Mouse (Mus musculus): ENCODE results near the gene Dnmt1.

Gene Dnmt1

DNA sequence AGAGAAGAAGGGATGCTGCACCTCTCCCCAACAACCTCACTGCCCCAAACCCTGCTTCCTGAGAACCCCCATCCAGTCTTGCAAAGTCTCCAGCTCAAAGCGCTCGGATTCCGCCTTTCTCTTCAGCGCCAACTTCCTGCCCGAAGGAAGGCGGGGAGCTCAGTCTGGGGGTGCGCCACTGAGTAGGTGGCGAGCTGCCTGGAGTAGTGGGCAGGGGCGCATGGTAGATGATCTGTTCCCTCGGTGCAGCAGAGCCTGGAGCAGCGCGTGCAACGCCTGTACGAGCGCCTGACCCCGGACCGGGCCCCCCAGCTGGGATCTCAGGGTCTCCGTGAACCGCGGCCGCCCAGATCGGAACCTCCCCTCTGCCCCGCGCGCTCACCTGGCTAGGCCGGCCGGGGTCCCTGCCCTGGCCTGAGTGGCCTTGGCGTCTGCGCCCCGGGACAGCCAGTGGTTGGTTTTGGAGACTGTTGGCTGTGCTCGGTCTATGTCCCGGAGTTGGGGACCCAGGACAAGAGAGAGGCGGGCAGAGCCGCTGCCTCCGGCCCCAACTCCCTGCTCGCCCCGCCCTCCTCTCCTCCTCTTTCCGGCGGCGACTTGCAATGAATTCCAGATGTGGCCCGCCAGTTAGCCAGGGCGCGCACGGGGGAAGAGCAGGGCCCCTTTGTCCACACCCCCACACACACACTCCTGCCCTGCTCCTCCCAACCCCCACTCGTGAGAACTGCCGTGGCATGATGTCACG, 16.7 kb upstream of the Dnmt1 start, which contains the start of gene S1pr2:
Gene S1pr2 (minus strand): TSS at position 566 of the 745 bp plus-strand sequence.
- peak; percentile 69 for DNase-seq

DNA sequence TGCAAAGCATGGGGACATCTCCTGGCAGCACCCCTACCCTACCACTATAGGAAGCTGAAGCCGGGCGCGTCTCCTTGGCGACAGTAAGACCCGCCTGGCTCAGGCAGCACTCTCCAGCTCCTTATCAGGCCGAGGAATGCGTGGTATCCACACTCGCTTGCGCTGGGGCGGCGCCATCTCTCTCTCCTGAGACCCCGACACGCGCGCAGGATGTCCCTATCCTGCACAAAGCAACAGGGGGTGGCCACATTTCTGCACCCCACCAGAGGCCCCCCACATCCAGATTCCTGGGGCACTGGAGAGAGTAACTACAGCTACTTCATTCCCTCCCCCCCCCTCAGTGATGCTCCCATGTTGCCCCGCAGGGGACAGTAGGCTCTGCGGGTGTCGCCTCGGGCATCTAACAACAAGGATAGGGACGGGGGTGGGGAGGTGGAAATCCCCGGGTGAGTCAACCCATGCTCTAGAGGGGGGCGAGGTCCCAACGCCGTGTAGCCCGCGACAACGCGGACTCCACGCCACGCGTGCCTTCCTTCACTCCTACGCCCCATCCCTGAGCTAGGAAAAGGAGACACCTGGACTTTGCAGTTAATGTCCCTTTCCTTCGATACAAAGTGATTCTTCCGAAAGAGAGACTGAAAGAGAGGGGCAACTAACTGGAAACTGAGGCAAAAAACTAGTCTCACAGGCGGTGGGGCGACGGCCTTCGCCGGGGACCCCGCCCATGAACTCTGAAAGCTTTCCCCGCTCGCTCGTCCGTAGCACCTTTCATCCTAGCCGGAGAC, 15.9 kb upstream of the Dnmt1 start:
- peak; percentile 25 for DNase-seq

DNA sequence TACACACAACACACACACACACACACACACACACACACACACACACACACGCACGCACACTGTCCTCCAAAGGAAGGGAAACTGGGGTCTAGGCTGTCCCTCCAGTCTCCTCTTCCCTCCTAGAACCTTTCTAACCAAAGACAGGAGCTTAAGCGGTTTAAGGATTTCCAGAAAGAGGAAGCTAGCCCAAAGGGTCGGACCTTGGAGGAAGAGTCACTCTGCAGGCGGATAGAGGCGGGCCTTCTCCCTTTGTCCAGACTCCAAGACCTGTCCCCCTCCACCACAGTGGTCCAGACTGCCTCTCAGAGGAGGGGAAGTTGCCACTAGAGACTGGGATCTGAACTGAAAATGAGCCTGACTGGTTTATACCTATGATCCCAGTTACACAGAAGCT, 14.0 kb upstream of the Dnmt1 start:
- no peak for DNase-seq

DNA sequence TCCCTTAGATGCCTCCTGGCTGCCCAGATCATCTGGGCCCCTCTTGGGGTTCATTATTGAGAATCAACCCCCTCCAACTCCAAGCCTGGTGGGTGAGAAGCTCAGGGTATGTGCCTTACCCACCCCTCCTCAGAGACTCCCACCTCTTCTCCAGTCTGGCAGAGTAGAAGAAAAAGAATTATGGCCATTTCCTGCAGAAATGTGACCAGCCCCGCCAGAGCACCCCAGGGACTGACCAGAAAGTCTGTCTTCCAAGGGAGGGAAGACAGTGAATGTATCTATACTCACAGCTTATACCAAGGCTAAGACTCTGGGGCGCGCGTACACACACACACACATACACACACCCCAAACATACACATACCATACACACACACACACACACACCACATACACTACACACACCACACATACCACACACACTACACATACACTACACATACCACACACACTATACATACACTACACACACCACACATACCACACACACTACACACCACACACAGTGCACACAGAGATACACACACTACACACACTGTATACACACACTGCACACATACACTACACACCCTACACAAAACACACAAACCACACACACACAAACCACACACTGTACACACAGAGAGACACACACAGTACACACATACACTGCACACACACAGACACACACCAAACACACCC, 13.5 kb upstream of the Dnmt1 start:
- DNase-seq = no peak

DNA sequence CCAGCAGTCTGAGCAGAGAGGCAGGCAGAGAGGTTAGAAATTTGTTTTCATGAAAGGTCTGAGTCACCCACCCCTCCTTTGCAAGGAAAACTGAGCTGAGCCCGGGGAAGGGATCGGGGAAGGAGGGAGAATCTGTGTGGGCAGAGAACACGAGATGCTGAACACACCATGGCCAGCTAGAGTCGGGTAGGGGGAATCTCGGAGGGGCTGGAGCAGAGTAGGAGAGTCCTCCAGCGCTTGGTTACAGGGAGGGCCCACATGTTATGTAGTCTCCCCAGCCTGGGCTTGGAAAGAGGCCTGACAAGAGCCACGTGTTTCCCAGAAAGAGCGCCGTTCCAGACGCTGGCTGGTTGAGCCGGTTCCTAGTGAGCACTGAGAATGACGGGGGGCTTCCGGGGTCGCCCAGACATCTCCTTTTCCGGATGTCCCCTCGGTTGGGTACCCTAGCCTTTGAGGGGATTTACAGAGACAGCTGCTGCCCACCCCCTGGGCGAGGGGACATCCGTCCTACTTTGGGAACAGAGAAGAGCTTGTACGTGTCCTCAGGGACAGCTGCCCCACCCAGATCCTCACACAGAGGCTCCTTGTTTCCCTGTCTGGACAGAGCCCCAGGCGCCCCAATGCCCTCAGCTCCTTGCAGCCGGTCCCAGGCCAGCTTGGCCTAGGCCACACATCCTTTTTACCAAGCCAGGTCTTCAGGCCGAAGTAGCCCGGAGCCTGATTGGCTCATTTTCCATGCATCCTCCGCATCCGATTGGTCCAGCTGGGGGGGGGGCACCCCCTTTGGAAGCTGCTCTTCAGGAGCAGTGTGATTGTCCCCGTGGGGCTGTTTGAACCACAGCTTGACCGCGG, 12.7 kb upstream of the Dnmt1 start:
- no peak for DNase-seq

DNA sequence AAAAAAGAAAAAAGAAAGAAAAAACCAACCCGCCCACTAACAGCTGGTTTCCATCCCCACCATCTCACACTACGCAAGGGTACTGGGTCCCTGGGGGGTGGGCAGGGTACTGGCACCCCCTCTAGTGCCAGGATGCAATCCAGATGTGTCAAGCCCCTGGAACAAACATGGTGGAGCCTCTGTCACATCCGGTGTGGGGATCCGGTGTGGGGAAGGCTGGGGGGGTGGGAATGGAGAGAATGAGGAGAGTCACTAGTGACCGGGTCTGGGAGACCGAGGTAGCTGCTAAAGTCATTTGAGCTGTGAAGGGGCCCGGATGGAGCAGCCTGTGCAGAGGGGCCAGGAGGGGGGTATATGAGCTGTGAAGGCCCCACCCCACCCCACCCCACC, 12.1 kb upstream of the Dnmt1 start:
- no peak for DNase-seq

DNA sequence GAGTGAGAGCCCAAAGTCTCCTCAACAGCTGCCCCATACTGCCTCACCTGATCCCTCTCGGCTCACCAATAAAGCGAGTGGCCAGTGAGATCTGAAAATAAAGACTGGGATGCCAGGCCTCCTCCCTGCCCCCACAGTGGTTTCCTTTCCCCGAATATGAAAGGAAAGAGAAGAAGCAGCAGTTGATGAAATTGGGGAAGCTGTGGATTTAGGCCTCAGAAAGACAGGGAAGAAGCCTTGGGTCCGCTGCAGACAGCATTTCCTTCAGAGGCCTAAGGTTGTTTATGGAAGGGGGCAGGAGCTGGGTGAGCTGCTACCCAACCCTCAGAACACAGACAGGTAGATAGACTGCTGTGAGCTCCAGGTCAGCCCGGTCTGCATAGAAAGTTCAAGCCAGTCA, 7.1 kb upstream of the Dnmt1 start:
- DNase-seq = no peak

DNA sequence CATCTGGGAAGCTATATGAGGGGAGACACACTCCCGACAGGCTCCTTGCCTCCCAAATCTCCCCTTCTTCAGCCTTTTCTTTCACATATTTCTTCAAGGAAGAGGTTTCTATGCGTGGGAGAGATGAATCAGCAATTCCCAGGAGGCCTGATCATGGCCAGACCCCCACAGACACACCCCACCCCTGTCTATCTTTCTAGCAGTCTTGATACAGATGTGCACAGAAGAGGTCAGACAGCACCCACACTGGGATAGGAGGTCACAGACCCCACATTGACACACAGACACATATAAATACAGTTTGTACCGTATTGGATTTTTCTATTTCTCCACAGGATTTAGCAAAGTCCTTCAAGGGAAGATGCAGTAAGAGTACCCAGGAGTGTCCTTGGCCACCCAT, 6.3 kb upstream of the Dnmt1 start:
- no peak for DNase-seq

DNA sequence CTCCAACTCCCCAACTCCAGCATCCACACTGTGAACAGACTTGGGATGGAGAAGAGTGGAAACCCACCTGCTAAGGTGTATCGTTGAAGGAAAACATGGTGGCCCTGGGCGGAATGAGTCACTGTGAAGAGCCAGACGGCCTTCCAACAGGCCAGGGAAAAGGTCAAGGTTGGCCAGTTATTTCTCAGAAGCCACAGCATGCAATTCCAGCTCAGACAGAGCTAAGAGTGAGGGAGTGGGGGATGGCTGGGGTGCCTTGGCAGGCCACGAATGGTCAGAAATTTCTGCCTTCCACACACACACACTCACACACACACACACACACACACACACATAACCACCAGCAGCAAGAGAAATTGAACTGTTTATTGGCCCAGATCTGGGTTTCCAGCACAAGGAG, 5.9 kb upstream of the Dnmt1 start:
- DNase-seq = no peak

DNA sequence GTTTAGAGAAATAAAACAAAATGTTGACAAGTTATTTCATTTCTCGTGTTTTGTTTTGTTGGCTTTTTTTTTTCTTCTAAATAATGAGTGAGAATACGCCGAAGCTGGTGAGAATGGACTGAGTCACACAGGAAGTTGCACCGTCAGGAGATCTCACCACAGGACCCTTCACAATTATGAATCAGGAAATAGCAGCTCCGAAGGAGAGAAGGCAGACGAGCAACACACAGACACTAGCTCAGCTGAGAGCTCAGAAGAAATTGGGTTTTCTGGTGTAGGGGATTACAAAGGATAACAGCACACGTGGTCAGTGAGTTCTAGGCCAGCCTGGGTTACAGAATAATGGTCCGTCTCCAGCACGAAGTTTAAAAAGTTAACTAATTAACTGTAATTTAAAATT, 1.9 kb upstream of the Dnmt1 start:
- DNase-seq = peak; percentile 22

DNA sequence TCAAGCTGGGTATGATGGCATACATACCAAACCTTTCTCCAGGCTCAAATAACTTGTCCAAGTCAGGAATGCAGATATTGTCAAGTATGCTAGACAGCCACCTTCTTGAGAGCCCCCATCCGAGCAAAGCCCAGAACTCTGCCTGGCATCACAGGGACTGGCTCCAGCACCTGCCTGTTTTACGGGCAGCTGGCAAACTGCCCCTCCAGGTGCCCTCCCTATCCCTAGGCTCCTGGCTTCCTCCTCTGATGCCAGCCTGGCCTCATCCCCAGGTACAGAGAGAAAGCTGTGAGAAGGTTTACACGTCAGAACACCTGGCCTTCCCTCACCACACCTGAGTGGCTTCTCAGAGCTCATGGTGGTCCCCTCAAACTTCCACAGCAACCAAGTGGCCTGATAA, 2.7 kb downstream of the Dnmt1 start:
- no peak for DNase-seq

DNA sequence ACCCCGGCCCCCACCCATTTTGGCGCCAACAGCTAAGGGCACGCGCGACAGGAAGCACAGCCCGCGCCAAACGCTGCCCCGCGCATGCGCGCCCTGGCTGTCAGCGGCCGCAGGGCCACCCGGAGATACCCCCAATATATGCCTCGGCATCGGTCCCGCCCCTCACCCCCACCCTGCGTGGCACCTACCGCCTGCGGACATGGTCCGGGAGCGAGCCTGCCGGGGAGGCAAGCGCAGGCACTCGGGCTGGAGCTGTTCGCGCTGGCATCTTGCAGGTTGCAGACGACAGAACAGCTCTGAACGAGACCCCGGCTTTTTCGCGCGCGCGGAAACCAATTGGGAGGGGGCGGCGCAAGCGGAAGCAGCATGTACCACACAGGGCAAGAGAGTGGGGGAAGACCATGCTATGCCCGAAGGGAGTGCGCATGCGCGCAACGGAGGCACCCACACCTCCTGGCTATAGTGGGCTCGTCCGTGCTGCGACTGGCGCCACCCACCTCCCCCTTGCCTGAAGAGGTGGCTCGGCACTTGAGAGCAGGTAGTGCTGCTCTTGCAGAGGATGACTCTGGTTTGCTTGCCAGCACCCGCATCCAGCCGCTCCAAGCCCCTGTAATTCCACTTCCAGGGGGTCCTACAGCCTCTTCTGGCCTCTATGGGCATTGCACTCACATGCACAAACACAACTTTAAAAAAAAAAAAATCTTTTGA, 7.0 kb downstream of the Dnmt1 start:
- peak; percentile 98 for DNase-seq

DNA sequence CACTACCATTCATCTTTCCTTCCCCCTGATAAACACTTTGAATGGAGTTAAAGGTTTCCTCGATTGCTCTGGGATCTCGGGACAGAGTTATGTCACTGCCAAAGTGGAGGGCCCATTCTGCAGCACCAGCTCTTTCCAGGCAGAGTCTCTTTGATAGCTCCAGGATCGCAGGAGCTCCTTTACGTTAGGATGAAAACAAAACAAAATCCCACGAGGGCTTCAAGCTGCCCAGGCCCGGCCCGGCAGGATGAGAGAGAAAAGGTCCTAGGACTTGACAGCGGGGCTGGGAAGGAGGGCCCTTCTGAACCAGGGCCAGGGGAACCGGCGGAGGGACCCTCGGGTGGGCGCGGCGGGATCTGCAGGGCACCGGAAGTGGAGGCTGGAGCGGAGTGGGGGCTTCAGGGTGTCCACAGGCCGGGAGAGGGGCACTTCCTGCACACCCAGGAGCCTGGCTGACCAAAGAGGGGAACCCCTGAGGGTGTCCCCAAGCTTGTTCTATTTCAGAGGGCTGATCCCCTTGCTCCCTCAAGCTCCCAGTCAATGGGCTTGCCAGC, 7.6 kb downstream of the Dnmt1 start:
- DNase-seq = no peak

DNA sequence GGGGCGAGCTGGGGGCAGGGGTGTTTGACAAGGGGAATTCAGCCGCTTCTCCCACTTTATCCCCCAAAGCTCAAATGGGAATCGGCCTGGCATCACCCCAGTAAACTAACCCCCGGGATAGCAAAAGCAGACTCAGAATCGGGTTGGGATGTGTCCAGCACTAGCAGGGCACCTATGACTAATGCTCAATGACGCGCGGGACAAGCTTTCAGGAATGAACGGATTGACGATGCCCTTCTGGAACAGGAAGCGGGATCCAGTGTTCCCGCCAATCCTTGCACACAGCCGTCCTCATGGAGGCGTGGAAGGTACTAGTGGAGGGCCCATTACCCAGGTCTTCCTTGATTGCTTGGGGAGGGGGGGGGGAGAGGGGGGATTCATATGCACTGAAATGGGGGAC, 8.2 kb downstream of the Dnmt1 start:
- DNase-seq = no peak

DNA sequence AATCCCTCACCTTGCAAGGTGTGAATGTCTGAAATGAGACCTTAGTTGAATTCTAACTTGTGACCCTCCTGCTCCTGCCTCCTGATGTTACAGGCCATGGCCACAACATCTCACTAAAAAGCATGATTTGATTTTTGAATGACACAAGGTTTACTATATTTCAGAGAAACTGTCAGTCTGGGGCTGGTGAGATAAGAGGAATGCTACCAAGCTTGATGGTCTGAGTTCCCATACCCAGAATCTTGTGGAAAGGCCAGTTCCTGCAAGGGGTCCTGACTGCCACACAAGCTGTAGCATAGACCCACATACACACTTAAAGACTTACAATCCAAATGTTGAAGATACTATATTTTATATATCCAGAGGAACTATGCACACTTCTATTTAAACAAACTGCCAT, 9.3 kb downstream of the Dnmt1 start:
- DNase-seq = no peak

DNA sequence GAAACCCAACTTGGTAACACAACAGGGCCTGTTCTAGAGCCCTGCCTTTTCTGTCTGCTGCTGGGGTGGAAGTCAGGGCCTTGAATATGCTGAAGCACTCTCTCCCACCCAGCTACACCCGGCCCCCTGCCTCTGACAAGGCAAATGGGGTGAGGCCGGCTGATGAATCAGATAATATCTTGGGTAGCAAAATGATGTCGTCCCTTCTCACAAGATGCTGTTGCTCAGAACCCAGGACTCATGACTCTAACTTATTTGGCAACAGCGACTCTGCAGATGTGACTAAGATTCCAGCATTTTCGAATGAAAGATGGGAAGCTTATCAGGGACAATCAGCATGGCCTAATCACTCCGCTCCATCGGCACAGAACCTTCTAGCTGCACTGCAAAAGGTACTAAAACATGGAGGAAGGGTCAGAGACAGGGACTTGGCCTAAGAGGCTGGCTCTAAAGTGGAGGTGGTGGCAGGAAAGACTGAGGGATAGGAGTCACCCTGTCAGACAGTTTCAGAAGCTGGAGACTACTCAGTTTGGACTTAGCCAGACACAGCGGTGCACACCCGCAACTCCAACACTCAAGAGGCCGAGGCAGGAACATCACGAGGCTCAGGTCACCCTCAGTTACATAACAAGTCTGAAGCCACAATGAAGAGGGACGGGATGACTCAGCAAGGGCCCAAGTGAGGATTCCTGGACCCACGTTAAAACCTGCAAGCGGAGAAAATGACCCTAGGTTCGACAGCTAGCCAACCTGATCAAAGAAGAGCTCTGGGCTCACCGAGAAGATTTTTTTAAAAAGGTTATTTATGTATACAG, 13.4 kb downstream of the Dnmt1 start:
- no peak for DNase-seq

DNA sequence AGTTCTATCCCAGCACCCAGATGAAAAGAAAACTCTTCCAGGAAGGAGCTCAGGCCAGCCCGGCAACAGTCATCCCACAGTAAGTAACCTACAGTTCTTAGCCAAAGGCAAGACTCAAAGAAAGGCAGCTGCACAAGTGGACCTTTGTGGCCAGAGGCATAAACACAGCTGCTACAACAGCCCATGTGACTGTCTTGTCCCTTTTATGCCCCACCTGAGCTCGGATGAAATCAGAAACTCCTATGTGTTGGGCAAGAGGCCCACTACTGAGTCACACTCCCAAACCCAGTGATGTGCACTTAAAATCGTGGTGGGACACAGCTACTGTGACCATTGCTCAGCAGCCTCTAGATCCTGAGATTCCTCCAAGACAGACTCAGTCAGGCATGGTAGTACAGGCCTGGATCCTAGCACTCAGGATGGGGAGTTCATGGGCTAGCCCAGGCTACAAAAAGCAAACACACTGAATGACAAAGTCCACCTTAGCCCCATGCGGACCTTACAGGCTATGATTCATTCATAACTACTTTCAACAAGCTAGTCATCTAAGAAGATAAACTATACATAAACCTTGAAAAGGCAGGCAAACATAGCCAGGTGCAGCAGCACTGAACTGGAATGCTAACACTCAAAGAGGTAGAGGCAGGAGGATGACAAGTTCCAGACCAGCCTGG, 14.9 kb downstream of the Dnmt1 start:
- DNase-seq = no peak

DNA sequence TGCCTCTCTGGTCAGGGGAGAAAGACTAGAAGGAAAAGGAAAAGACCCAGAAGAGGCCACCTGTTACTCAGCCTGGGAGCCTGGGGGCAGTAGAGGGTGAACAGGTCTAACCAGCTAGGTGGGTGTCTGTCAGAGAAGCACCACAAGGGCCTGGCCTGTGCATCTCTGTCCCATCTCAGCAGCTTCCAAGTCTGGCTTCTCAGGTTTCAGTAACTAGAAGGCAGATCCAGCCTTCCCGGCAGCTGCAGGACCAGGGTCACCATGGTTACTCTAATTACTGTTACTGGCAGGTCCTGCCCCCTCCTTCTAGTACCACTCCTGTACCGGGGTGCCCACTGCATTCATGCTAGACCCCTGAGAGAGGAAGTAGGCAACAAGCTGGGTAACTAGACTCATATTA, 15.8 kb downstream of the Dnmt1 start:
- DNase-seq = no peak

DNA sequence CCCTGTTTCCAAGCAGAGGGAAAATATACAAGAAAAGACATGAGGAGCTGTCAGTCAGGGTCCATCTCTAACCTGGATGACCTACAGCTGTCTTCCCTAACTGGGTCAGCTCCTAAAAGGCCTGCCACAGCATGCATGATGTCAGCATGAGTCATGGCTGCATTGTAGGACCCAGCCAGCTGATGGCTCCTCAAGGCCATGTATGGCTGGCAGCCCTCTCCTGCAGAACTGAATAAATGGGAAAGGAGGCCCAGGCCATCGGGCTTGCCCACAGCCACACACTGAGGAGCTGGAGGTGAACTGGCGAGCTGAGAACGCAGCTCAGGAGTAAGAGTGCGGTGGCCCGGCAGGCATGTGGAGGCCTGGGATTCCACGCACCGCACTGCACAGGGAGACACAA, 16.3 kb downstream of the Dnmt1 start:
- DNase-seq = no peak

DNA sequence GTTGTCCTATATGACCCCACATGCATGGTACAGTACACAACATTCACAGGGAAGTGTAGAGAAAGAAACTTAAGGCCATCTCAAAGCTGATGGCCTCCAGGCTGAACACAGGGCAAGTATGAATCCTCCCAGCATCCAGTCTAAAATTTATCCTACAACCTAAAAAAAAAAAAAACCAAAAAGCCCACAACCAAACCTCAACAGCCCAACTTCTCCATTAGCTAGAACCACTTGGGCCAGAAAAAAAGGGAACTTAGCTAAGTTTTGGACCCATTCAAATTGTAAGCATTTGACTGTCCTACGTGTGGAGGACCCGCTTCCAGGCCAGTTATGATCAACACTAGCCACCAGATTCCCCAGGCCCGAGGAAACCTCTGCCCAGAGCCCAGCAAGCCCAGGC, 36.4 kb downstream of the Dnmt1 start:
- no peak for DNase-seq

DNA sequence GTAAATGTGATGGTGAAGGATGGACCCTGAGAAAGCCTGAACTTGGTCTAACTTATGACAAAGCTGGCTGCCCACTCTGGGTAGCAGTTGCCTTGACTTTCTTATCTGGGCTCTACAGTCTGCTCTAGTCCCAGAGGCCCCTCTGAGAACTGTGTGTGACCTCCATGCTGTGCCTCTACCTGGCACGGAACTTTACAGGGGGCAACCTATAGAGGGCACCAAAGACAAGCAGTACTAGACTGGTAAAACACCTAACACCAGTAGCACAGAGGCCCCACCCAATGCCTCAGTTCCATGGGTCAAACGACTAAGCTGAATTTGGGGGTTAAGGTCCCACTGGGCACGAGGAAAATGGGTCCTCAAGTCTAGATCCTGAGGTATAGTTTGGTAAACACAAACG, 43.5 kb downstream of the Dnmt1 start:
- peak; percentile 65 for DNase-seq

Data from thymus, postnatal 25 days (tissue).